Mouse (Mus musculus): ENCODE data around the gene S100a1. TPM values are rescaled to one million over a fixed set of nuclear protein-coding genes. Genes with fewer than 3 reads are reported as not detected.

The S100a1 gene
- polyA plus RNA-seq, 1 experiment from 2014 or later: 4.6 TPM

GRCm38 (mm10) chr3:90508287-90508949, 5.8 kb downstream of the S100a1 start:
- Histone ChIP-seq H3K9me3 (ENCODE audit: control insufficient read depth, low read length) (no peaks in the 10 kb centered on the region), H3K4me2 (ENCODE audit: low read depth, severe bottlenecking) (peak overlapping the region; percentile 59), H3K4me1 (ENCODE audit: control insufficient read depth, insufficient read depth, low read length) (0 out of 2 replicates have a peak, but pooled peaks cover 6% of the 10 kb centered on the region), H3K4me3 (ENCODE audit: low read depth, low read length) (peak overlapping the region; percentile 94), H3K27me3 (ENCODE audit: control insufficient read depth, insufficient read depth, low read length) (peaks cover 1% of the 10 kb centered on the region; the same call in 1 of the 2 replicates), H3K27ac (replicated peaks; ENCODE audit: low read depth, low read length) (peak overlapping the region; percentile 85; the same call in 1 of the 2 replicates), H3K36me3 (ENCODE audit: control insufficient read depth, insufficient read depth, low read length) (peaks cover 16% of the 10 kb centered on the region; the same call in 1 of the 2 replicates), H3K9ac (ENCODE audit: low read length) (peak overlapping the region; percentile 97)
- no peak for DNase-seq (ENCODE audit: low spot score)
- no peak for ATAC-seq (ENCODE audit: insufficient number of reproducible peaks, low FRiP score, low TSS enrichment, low read depth)
- WGBS: 6% methylated on average over 20 of the region's 20 CpGs

GRCm38 (mm10) chr3:90506362-90506761, 7.8 kb downstream of the S100a1 start:
- no peak overlapping the region for H3K27ac ChIP-seq (replicated peaks; ENCODE audit: low read depth, low read length)
- ATAC-seq (ENCODE audit: insufficient number of reproducible peaks, low FRiP score, low TSS enrichment, low read depth): no peak
- H3K9ac ChIP-seq (ENCODE audit: low read length): no peak overlapping the region

GRCm38 (mm10) chr3:90505216-90505615, 9.0 kb downstream of the S100a1 start:
- Histone ChIP-seq H3K36me3 (ENCODE audit: control insufficient read depth, insufficient read depth, low read length) (peaks cover 33% of the 10 kb centered on the region), H3K4me1 (ENCODE audit: control insufficient read depth, insufficient read depth, low read length) (0 out of 2 replicates have a peak, but pooled peaks cover 6% of the 10 kb centered on the region), H3K9ac (ENCODE audit: low read length) (no peak overlapping the region), H3K27ac (replicated peaks; ENCODE audit: low read depth, low read length) (no peak overlapping the region), H3K27me3 (ENCODE audit: control insufficient read depth, insufficient read depth, low read length) (no peaks in the 10 kb centered on the region), H3K4me3 (ENCODE audit: low read depth, low read length) (no peak overlapping the region), H3K4me2 (ENCODE audit: low read depth, severe bottlenecking) (no peak overlapping the region), H3K9me3 (ENCODE audit: control insufficient read depth, low read length) (no peaks in the 10 kb centered on the region)
- DNase-seq (ENCODE audit: low spot score): no peak
- no peak for ATAC-seq (ENCODE audit: insufficient number of reproducible peaks, low FRiP score, low TSS enrichment, low read depth)
- WGBS: 87% methylated on average over 5 of the region's 5 CpGs

More at GRCm38 (mm10) chr3:90506362-90506761, 7.8 kb downstream of the S100a1 start:
- peaks cover 31% of the 10 kb centered on the region for H3K36me3 ChIP-seq (ENCODE audit: control insufficient read depth, insufficient read depth, low read length)
- no peak for DNase-seq (ENCODE audit: low spot score)
- H3K4me3 ChIP-seq (ENCODE audit: low read depth, low read length): no peak overlapping the region
- 0 out of 2 replicates have a peak, but pooled peaks cover 6% of the 10 kb centered on the region for H3K4me1 ChIP-seq (ENCODE audit: control insufficient read depth, insufficient read depth, low read length)
- no peaks in the 10 kb centered on the region for H3K9me3 ChIP-seq (ENCODE audit: control insufficient read depth, low read length)
- H3K27me3 ChIP-seq (ENCODE audit: control insufficient read depth, insufficient read depth, low read length): no peaks in the 10 kb centered on the region
- no peak overlapping the region for H3K4me2 ChIP-seq (ENCODE audit: low read depth, severe bottlenecking)
- WGBS: 92% methylated on average over 3 of the region's 3 CpGs

GRCm38 (mm10) chr3:90503444-90503843, 10.7 kb downstream of the S100a1 start:
- H3K9me3 ChIP-seq (ENCODE audit: control insufficient read depth, low read length): no peaks in the 10 kb centered on the region
- ATAC-seq (ENCODE audit: insufficient number of reproducible peaks, low FRiP score, low TSS enrichment, low read depth) (no peak), DNase-seq (ENCODE audit: low spot score) (no peak)
- H3K4me1 ChIP-seq (ENCODE audit: control insufficient read depth, insufficient read depth, low read length): 0 out of 2 replicates have a peak, but pooled peaks cover 6% of the 10 kb centered on the region
- H3K4me2 ChIP-seq (ENCODE audit: low read depth, severe bottlenecking): no peak overlapping the region
- H3K4me3 ChIP-seq (ENCODE audit: low read depth, low read length): no peak overlapping the region
- WGBS: 93% methylated on average over 4 of the region's 4 CpGs
- no peak overlapping the region for H3K9ac ChIP-seq (ENCODE audit: low read length)
- peaks cover 39% of the 10 kb centered on the region for H3K36me3 ChIP-seq (ENCODE audit: control insufficient read depth, insufficient read depth, low read length)
- H3K27me3 ChIP-seq (ENCODE audit: control insufficient read depth, insufficient read depth, low read length): no peaks in the 10 kb centered on the region
- no peak overlapping the region for H3K27ac ChIP-seq (replicated peaks; ENCODE audit: low read depth, low read length)

GRCm38 (mm10) chr3:90497597-90497996, 16.6 kb downstream of the S100a1 start:
- DNase-seq (ENCODE audit: low spot score): no peak
- H3K9ac ChIP-seq (ENCODE audit: low read length): no peak overlapping the region
- no peak overlapping the region for H3K4me2 ChIP-seq (ENCODE audit: low read depth, severe bottlenecking)
- H3K27ac ChIP-seq (replicated peaks; ENCODE audit: low read depth, low read length): no peak overlapping the region
- H3K4me1 ChIP-seq (ENCODE audit: control insufficient read depth, insufficient read depth, low read length): no peaks in the 10 kb centered on the region
- H3K27me3 ChIP-seq (ENCODE audit: control insufficient read depth, insufficient read depth, low read length): no peaks in the 10 kb centered on the region
- ATAC-seq (ENCODE audit: insufficient number of reproducible peaks, low FRiP score, low TSS enrichment, low read depth): no peak
- peaks cover 32% of the 10 kb centered on the region for H3K36me3 ChIP-seq (ENCODE audit: control insufficient read depth, insufficient read depth, low read length)
- H3K9me3 ChIP-seq (ENCODE audit: control insufficient read depth, low read length): no peaks in the 10 kb centered on the region
- no peak overlapping the region for H3K4me3 ChIP-seq (ENCODE audit: low read depth, low read length)

- Histone ChIP-seq H3K4me3 (ENCODE audit: low read depth, low read length) (no peak overlapping the region), H3K27ac (replicated peaks; ENCODE audit: low read depth, low read length) (no peak overlapping the region), H3K4me2 (ENCODE audit: low read depth, severe bottlenecking) (no peak overlapping the region), H3K9me3 (ENCODE audit: control insufficient read depth, low read length) (no peaks in the 10 kb centered on the region), H3K9ac (ENCODE audit: low read length) (no peak overlapping the region), H3K36me3 (ENCODE audit: control insufficient read depth, insufficient read depth, low read length) (peaks cover 22% of the 10 kb centered on the region), H3K27me3 (ENCODE audit: control insufficient read depth, insufficient read depth, low read length) (no peaks in the 10 kb centered on the region), H3K4me1 (ENCODE audit: control insufficient read depth, insufficient read depth, low read length) (no peaks in the 10 kb centered on the region)
- no peak for DNase-seq (ENCODE audit: low spot score)
- no peak for ATAC-seq (ENCODE audit: insufficient number of reproducible peaks, low FRiP score, low TSS enrichment, low read depth)
- WGBS: 91% methylated on average over 7 of the region's 7 CpGs
Measured at GRCm38 (mm10) chr3:90495850-90496525, 18.2 kb downstream of the S100a1 start.

- DNase-seq (ENCODE audit: low spot score) (no peak), ATAC-seq (ENCODE audit: insufficient number of reproducible peaks, low FRiP score, low TSS enrichment, low read depth) (no peak)
- Histone ChIP-seq H3K27me3 (ENCODE audit: control insufficient read depth, insufficient read depth, low read length) (no peaks in the 10 kb centered on the region), H3K4me1 (ENCODE audit: control insufficient read depth, insufficient read depth, low read length) (no peaks in the 10 kb centered on the region), H3K27ac (replicated peaks; ENCODE audit: low read depth, low read length) (no peak overlapping the region), H3K9me3 (ENCODE audit: control insufficient read depth, low read length) (no peaks in the 10 kb centered on the region), H3K4me3 (ENCODE audit: low read depth, low read length) (no peak overlapping the region), H3K36me3 (ENCODE audit: control insufficient read depth, insufficient read depth, low read length) (peaks cover 18% of the 10 kb centered on the region), H3K4me2 (ENCODE audit: low read depth, severe bottlenecking) (no peak overlapping the region), H3K9ac (ENCODE audit: low read length) (no peak overlapping the region)
- WGBS: 69% methylated on average over 4 of the region's 4 CpGs
Measured at GRCm38 (mm10) chr3:90493831-90494540, 20.2 kb downstream of the S100a1 start.

GRCm38 (mm10) chr3:90491350-90491749, 22.8 kb downstream of the S100a1 start:
- no peaks in the 10 kb centered on the region for H3K9me3 ChIP-seq (ENCODE audit: control insufficient read depth, low read length)
- no peak overlapping the region for H3K27ac ChIP-seq (replicated peaks; ENCODE audit: low read depth, low read length)
- H3K4me2 ChIP-seq (ENCODE audit: low read depth, severe bottlenecking): no peak overlapping the region
- ATAC-seq (ENCODE audit: insufficient number of reproducible peaks, low FRiP score, low TSS enrichment, low read depth) (no peak), DNase-seq (ENCODE audit: low spot score) (no peak)
- H3K4me1 ChIP-seq (ENCODE audit: control insufficient read depth, insufficient read depth, low read length): no peaks in the 10 kb centered on the region
- no peaks in the 10 kb centered on the region for H3K27me3 ChIP-seq (ENCODE audit: control insufficient read depth, insufficient read depth, low read length)
- H3K36me3 ChIP-seq (ENCODE audit: control insufficient read depth, insufficient read depth, low read length): peaks cover 6% of the 10 kb centered on the region
- H3K4me3 ChIP-seq (ENCODE audit: low read depth, low read length): no peak overlapping the region
- no peak overlapping the region for H3K9ac ChIP-seq (ENCODE audit: low read length)
- 38% methylated on average over 2 of the region's 2 CpGs for WGBS
